In the genomic region with DNA sequence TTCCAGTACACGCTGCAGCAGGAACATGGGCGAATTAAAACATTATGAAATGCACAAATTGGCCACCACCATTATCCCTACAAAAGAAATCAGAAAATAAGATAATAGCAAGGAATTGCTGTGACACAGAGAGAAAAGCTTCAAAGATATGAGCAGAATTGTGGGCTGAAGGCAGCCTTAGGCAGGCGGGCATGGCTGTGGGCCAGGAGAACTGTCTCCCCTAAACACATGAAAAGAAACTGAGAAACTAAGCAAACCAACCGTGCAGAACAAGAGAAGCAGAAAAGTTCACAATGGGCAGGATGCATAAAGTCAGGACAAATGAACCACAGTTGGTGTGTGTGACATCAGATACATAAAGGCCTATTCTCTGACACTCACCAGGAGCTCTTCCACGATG, we compare ENCODE assay signal across 30 mouse cellular contexts. TPM values are rescaled to one million over a fixed set of nuclear protein-coding genes. Genes with fewer than 3 reads are reported as not detected.
A peak's percentile ranks its signal among the peaks of the same experiment; 100 is the strongest.
DNase-seq lines count a peak whose midpoint lies in the region; ATAC-seq and TF ChIP-seq lines count a peak whose summit lies in the region.
"Had no signal": no experiment of that assay in that cellular context is flagged by ENCODE, and none has a peak within 500 bp of the region (broad histone marks: within the 10 kb centered on the region; RNA-seq: fewer than 3 reads in every experiment).

No protein-coding gene starts in this region.

- no peak overlapping the region for H3K27ac ChIP-seq in hindbrain, postnatal 0 days
- no peak overlapping the region for H3K27ac ChIP-seq in hindbrain, embryonic 14.5 days
- no peak overlapping the region for H3K27ac ChIP-seq in midbrain, embryonic 14.5 days (replicated peaks; ENCODE audit: low read depth, low read length)
- H3K27ac ChIP-seq in midbrain, embryonic 10.5 days (replicated peaks) = no peak overlapping the region
- H3K27ac ChIP-seq: embryonic facial prominence, embryonic 15.5 days; forebrain, embryonic 13.5 days; gastrocnemius, adult 2 months; hindbrain, embryonic 13.5 days; limb, embryonic 13.5 days; lung, embryonic 15.5 days; midbrain, embryonic 13.5 days; neural tube, embryonic 15.5 days had no signal

- H3K9me3 ChIP-seq in hindbrain, postnatal 0 days (ENCODE audit: low read length) = no peaks in the 10 kb centered on the region
- no peaks in the 10 kb centered on the region for H3K9me3 ChIP-seq in hindbrain, embryonic 14.5 days (ENCODE audit: control insufficient read depth, low read length)
- no peaks in the 10 kb centered on the region for H3K9me3 ChIP-seq in midbrain, embryonic 14.5 days (ENCODE audit: control insufficient read depth, low read length)
- no peaks in the 10 kb centered on the region for H3K9me3 ChIP-seq in midbrain, embryonic 10.5 days (replicated peaks)
- H3K9me3 ChIP-seq: embryonic facial prominence, embryonic 15.5 days; forebrain, embryonic 13.5 days; hindbrain, embryonic 13.5 days; limb, embryonic 13.5 days; lung, embryonic 15.5 days; midbrain, embryonic 13.5 days; neural tube, embryonic 15.5 days had no signal

- H3K9ac ChIP-seq in hindbrain, postnatal 0 days (replicated peaks; ENCODE audit: low read length) = no peak overlapping the region
- H3K9ac ChIP-seq in hindbrain, embryonic 14.5 days = no peak overlapping the region
- no peak overlapping the region for H3K9ac ChIP-seq in midbrain, embryonic 14.5 days (replicated peaks; ENCODE audit: low read length)
- H3K9ac ChIP-seq: embryonic facial prominence, embryonic 15.5 days; forebrain, embryonic 13.5 days; hindbrain, embryonic 13.5 days; limb, embryonic 13.5 days; lung, embryonic 15.5 days; midbrain, embryonic 13.5 days; neural tube, embryonic 15.5 days had no signal

- TF ChIP-seq CTCF in hindbrain, postnatal 0 days (IDR thresholded peaks at IDR 0.05; ENCODE audit: low read depth) = no peak

- H3K4me3 ChIP-seq in hindbrain, postnatal 0 days (ENCODE audit: low read length) = no peak overlapping the region
- no peak overlapping the region for H3K4me3 ChIP-seq in hindbrain, embryonic 14.5 days (replicated peaks; ENCODE audit: low read length)
- no peak overlapping the region for H3K4me3 ChIP-seq in midbrain, embryonic 14.5 days (replicated peaks; ENCODE audit: low read depth, low read length)
- no peak overlapping the region for H3K4me3 ChIP-seq in midbrain, embryonic 10.5 days
- H3K4me3 ChIP-seq: embryonic facial prominence, embryonic 15.5 days; forebrain, embryonic 13.5 days; gastrocnemius, adult 2 months; hindbrain, embryonic 13.5 days; limb, embryonic 13.5 days; lung, embryonic 15.5 days; midbrain, embryonic 13.5 days; neural tube, embryonic 15.5 days had no signal

- 27% methylated on average over 5 of the region's 5 CpGs for WGBS in hindbrain, postnatal 0 days
- 32% methylated on average over 5 of the region's 5 CpGs for WGBS in hindbrain, embryonic 14.5 days
- 33% methylated on average over 5 of the region's 5 CpGs for WGBS in midbrain, embryonic 14.5 days
- 60% methylated on average over 5 of the region's 5 CpGs for whole genome bisulfite sequencing in midbrain, embryonic 10.5 days

- H3K4me1 ChIP-seq in hindbrain, postnatal 0 days (ENCODE audit: insufficient read depth, low read length) = peaks cover 4% of the 10 kb centered on the region; the same call in 1 of the 2 replicates
- H3K4me1 ChIP-seq in hindbrain, embryonic 14.5 days (replicated peaks; ENCODE audit: control insufficient read depth, insufficient read depth, low read length) = peaks cover 19% of the 10 kb centered on the region
- peaks cover 9% of the 10 kb centered on the region for H3K4me1 ChIP-seq in midbrain, embryonic 14.5 days (ENCODE audit: control insufficient read depth, insufficient read depth, low read length)
- H3K4me1 ChIP-seq in midbrain, embryonic 10.5 days = peaks cover 21% of the 10 kb centered on the region
- H3K4me1 ChIP-seq: limb, embryonic 13.5 days; lung, embryonic 15.5 days had no signal

- peak; percentile 18 for DNase-seq in hindbrain, postnatal 0 days (ENCODE audit: low spot score)
- no peak for DNase-seq in hindbrain, embryonic 14.5 days (ENCODE audit: low spot score)
- DNase-seq in midbrain, embryonic 14.5 days = peak; percentile 20
- no peak for DNase-seq in midbrain, embryonic 10.5 days (ENCODE audit: low spot score)
- peak; percentile 54 for DNase-seq in brain, adult 2 months (ENCODE audit: low read depth, low spot score)
- DNase-seq in right cerebral cortex, postnatal 14 days = peak; percentile 25
- no peak for DNase-seq in spleen, postnatal 4 days (ENCODE audit: low spot score in 2 of 2)
- DNase-seq: adrenal gland, adult 8-10 months; B cell, adult 2 months; cerebellum, adult 11 months; cerebellum, adult 9-11 months; gastrocnemius, adult 2 months; gastrocnemius, postnatal 36 days; heart, adult 18-20 months; heart, postnatal 4 days; kidney, adult 11 months; kidney, postnatal 14 days; thymus, postnatal 25 days had no signal

- H3K27me3 ChIP-seq in hindbrain, postnatal 0 days (ENCODE audit: insufficient read depth, low read length) = no peaks in the 10 kb centered on the region
- H3K27me3 ChIP-seq in hindbrain, embryonic 14.5 days (ENCODE audit: control insufficient read depth, insufficient read depth, low read length) = no peaks in the 10 kb centered on the region
- no peaks in the 10 kb centered on the region for H3K27me3 ChIP-seq in midbrain, embryonic 14.5 days (ENCODE audit: control insufficient read depth, insufficient read depth, low read length)
- no peaks in the 10 kb centered on the region for H3K27me3 ChIP-seq in midbrain, embryonic 10.5 days (ENCODE audit: low read depth, poor library complexity, severe bottlenecking)
- H3K27me3 ChIP-seq: embryonic facial prominence, embryonic 15.5 days; forebrain, embryonic 13.5 days; limb, embryonic 13.5 days; lung, embryonic 15.5 days; neural tube, embryonic 15.5 days had no signal

- H3K4me2 ChIP-seq in hindbrain, postnatal 0 days (ENCODE audit: low read depth, low read length) = no peak overlapping the region
- H3K4me2 ChIP-seq in hindbrain, embryonic 14.5 days (replicated peaks) = no peak overlapping the region
- H3K4me2 ChIP-seq in midbrain, embryonic 14.5 days (ENCODE audit: low read length) = no peak overlapping the region
- H3K4me2 ChIP-seq: embryonic facial prominence, embryonic 15.5 days; forebrain, embryonic 13.5 days; heart, embryonic 11.5 days; hindbrain, embryonic 13.5 days; limb, embryonic 13.5 days; liver, embryonic 11.5 days; lung, embryonic 15.5 days; midbrain, embryonic 13.5 days; neural tube, embryonic 15.5 days had no signal

- H3K36me3 ChIP-seq in hindbrain, postnatal 0 days (ENCODE audit: insufficient read depth, low read length) = no peaks in the 10 kb centered on the region
- H3K36me3 ChIP-seq in hindbrain, embryonic 14.5 days (replicated peaks; ENCODE audit: control insufficient read depth, insufficient read depth) = no peaks in the 10 kb centered on the region
- H3K36me3 ChIP-seq in midbrain, embryonic 14.5 days (ENCODE audit: control insufficient read depth, insufficient read depth, low read length) = no peaks in the 10 kb centered on the region
- H3K36me3 ChIP-seq in midbrain, embryonic 10.5 days = no peaks in the 10 kb centered on the region
- H3K36me3 ChIP-seq: embryonic facial prominence, embryonic 15.5 days; hindbrain, embryonic 13.5 days; limb, embryonic 13.5 days; lung, embryonic 15.5 days; midbrain, embryonic 13.5 days; neural tube, embryonic 15.5 days had no signal

- ATAC-seq in hindbrain, postnatal 0 days = no peak
- no peak for ATAC-seq in hindbrain, embryonic 14.5 days (ENCODE audit: low FRiP score)
- no peak for ATAC-seq in midbrain, embryonic 14.5 days (ENCODE audit: low FRiP score, low TSS enrichment)
- ATAC-seq: forebrain, embryonic 13.5 days; inflammation-experienced regulatory T-cells, adult 6 months; midbrain, embryonic 13.5 days had no signal

RNA-seq across cellular contexts. Expression of gene Cacna2d3, which starts 51.8 kb away (rescaled TPM):
- total RNA-seq in hindbrain, postnatal 0 days (2014; rRNA removed) = 27.3 and 39.0 TPM in 2 replicates
- polyA plus RNA-seq in hindbrain, postnatal 0 days (2015; fragmentation: Nextera tagmentation; extraction: Ambion mirVana) = 36.5 and 37.6 TPM in 2 replicates
- 61.5 and 61.6 TPM in 2 replicates for polyA plus RNA-seq in hindbrain, embryonic 14.5 days (2014; fragmentation: Nextera tagmentation; extraction: Ambion mirVana)
- 28.3 and 38.5 TPM in 2 replicates for polyA plus RNA-seq in midbrain, embryonic 14.5 days (2014; fragmentation: Nextera tagmentation; extraction: Ambion mirVana)
- polyA plus RNA-seq in midbrain, embryonic 10.5 days (2016; fragmentation: Nextera tagmentation; extraction: Ambion mirVana) = 5.6 and 12.2 TPM in 2 replicates
- total RNA-seq: common myeloid progenitor, adult 5-6 weeks; megakaryocyte progenitor cell, adult 5-6 weeks had no signal

Comparison
In these comparisons a context has a peak if more than half of its experiments do, and no peak if none do; other contexts are left out.
1. DNase-seq: peak in hindbrain, postnatal 0 days (single experiment), midbrain, embryonic 14.5 days (single experiment), brain, adult 2 months (single experiment) and right cerebral cortex, postnatal 14 days (single experiment); none in hindbrain, embryonic 14.5 days (single experiment), midbrain, embryonic 10.5 days (single experiment) and spleen, postnatal 4 days (0 of 2).